Mouse (Mus musculus) ES-Bruce4 (cell line): ENCODE results near the gene Ddx25.

Experiments used
- CTCF ChIP-seq: IDR thresholded peaks from one replicate; pipeline ENCODE4 v1.8.1; 2011; ENCODE audit warnings: low read depth, low read length
- EP300 ChIP-seq: IDR thresholded peaks from 2 replicates; pipeline ENCODE4 v1.6.1; 2011; ENCODE audit warnings: low read depth, low read length; ENCODE audit not compliant: insufficient read depth
- POLR2A ChIP-seq: IDR thresholded peaks from one replicate; pipeline ENCODE4 v1.8.1; 2011; ENCODE audit warnings: low read length; ENCODE audit not compliant: insufficient read depth

DNA sequence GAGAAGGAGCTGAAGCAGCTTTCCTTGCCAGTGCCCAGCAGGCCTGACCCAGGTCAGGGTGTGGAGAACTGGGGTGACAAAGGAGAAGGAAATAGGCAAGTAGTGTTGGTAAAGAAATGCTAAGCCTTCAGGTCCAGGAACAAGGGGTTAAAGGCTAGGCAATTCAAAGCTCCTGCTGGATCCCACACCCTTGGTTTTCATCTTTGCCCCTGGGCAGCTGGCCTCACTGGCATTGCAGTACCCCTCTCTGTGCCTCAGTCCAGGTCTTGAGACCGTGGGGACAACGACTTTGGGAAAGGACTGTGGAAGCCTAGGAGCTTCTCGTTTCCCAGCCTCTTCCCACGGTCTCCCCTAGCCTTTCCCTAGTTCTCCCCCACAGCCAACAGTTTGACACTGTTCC lies 44.4 kb downstream of the Ddx25 start:
- no peak for TF ChIP-seq EP300
- no peak for TF ChIP-seq CTCF
- TF ChIP-seq POLR2A, result no peak
